Mouse (Mus musculus): ENCODE measurements at regions not wholly inside any gene's neighbourhood (a gene's known extent, or its start where the extent isn't known, plus 50 kb on each side); places are given as distances from the start of the nearest gene placed in this dataset.

GRCm38 (mm10) chr7:73158833-73159232 is 216.5 kb upstream of the Rgma start:
- H3K79me2 ChIP-seq (ENCODE audit: control insufficient read depth, insufficient read depth, low read length), result no peaks in the 10 kb centered on the region
- no peaks in the 10 kb centered on the region for H3K4me1 ChIP-seq (ENCODE audit: control insufficient read depth, insufficient read depth, low read length)
- H3K4me3 ChIP-seq (ENCODE audit: insufficient read depth, low read depth, low read length), result no peak overlapping the region
- H3K9ac ChIP-seq (ENCODE audit: low read depth, low read length), result no peak overlapping the region
- H3K27ac ChIP-seq (replicated peaks; ENCODE audit: insufficient read depth, low read depth, low read length), result no peak overlapping the region
- no peaks in the 10 kb centered on the region for H3K36me3 ChIP-seq (ENCODE audit: control insufficient read depth, insufficient read depth, low read length)
- no peaks in the 10 kb centered on the region for H3K27me3 ChIP-seq (ENCODE audit: control insufficient read depth, insufficient read depth, low read length)
- TF ChIP-seq CTCF (IDR thresholded peaks at IDR 0.05; ENCODE audit: low read depth, low read length), result no peak
- WGBS, result 89% methylated on average over 5 of the region's 5 CpGs
- DNase-seq (ENCODE audit: extremely low read depth, low read depth, low spot score), result no peak

- Histone ChIP-seq H3K79me2 (ENCODE audit: control insufficient read depth, insufficient read depth, low read length) (no peaks in the 10 kb centered on the region), H3K4me3 (ENCODE audit: insufficient read depth, low read depth, low read length) (no peak overlapping the region), H3K36me3 (ENCODE audit: control insufficient read depth, insufficient read depth, low read length) (no peaks in the 10 kb centered on the region), H3K27me3 (ENCODE audit: control insufficient read depth, insufficient read depth, low read length) (no peaks in the 10 kb centered on the region), H3K9ac (ENCODE audit: low read depth, low read length) (no peak overlapping the region), H3K4me1 (ENCODE audit: control insufficient read depth, insufficient read depth, low read length) (no peaks in the 10 kb centered on the region), H3K27ac (replicated peaks; ENCODE audit: insufficient read depth, low read depth, low read length) (no peak overlapping the region)
- WGBS, result 81% methylated on average over 8 of the region's 8 CpGs
- DNase-seq (ENCODE audit: extremely low read depth, low read depth, low spot score), result no peak
- TF ChIP-seq POLR2A (IDR thresholded peaks at IDR 0.05; ENCODE audit: extremely low read depth, insufficient read depth, low read length) (no peak), CTCF (IDR thresholded peaks at IDR 0.05; ENCODE audit: low read depth, low read length) (no peak)
Observed at GRCm38 (mm10) chr7:73160968-73161367, 214.3 kb upstream of the Rgma start.

GRCm38 (mm10) chr7:73163687-73164086 is 211.6 kb upstream of the Rgma start:
- no peaks in the 10 kb centered on the region for H3K79me2 ChIP-seq (ENCODE audit: control insufficient read depth, insufficient read depth, low read length)
- no peaks in the 10 kb centered on the region for H3K4me1 ChIP-seq (ENCODE audit: control insufficient read depth, insufficient read depth, low read length)
- TF ChIP-seq POLR2A (IDR thresholded peaks at IDR 0.05; ENCODE audit: extremely low read depth, insufficient read depth, low read length), result no peak
- no peak for TF ChIP-seq CTCF (IDR thresholded peaks at IDR 0.05; ENCODE audit: low read depth, low read length)
- no peak overlapping the region for H3K4me3 ChIP-seq (ENCODE audit: insufficient read depth, low read depth, low read length)
- DNase-seq (ENCODE audit: extremely low read depth, low read depth, low spot score), result no peak
- H3K27me3 ChIP-seq (ENCODE audit: control insufficient read depth, insufficient read depth, low read length), result no peaks in the 10 kb centered on the region
- H3K9ac ChIP-seq (ENCODE audit: low read depth, low read length), result no peak overlapping the region
- H3K27ac ChIP-seq (replicated peaks; ENCODE audit: insufficient read depth, low read depth, low read length), result no peak overlapping the region
- H3K36me3 ChIP-seq (ENCODE audit: control insufficient read depth, insufficient read depth, low read length), result no peaks in the 10 kb centered on the region
- WGBS, result 53% methylated on average over 5 of the region's 5 CpGs

GRCm38 (mm10) chr7:73165521-73165920 is 209.8 kb upstream of the Rgma start:
- 94% methylated on average over 8 of the region's 8 CpGs for WGBS

GRCm38 (mm10) chr7:73169416-73169815 is 205.9 kb upstream of the Rgma start:
- Histone ChIP-seq H3K27ac (replicated peaks; ENCODE audit: insufficient read depth, low read depth, low read length) (no peak overlapping the region), H3K4me1 (ENCODE audit: control insufficient read depth, insufficient read depth, low read length) (no peaks in the 10 kb centered on the region), H3K4me3 (ENCODE audit: insufficient read depth, low read depth, low read length) (no peak overlapping the region), H3K79me2 (ENCODE audit: control insufficient read depth, insufficient read depth, low read length) (no peaks in the 10 kb centered on the region), H3K36me3 (ENCODE audit: control insufficient read depth, insufficient read depth, low read length) (no peaks in the 10 kb centered on the region), H3K27me3 (ENCODE audit: control insufficient read depth, insufficient read depth, low read length) (no peaks in the 10 kb centered on the region), H3K9ac (ENCODE audit: low read depth, low read length) (no peak overlapping the region)
- TF ChIP-seq CTCF (IDR thresholded peaks at IDR 0.05; ENCODE audit: low read depth, low read length), result no peak
- TF ChIP-seq POLR2A (IDR thresholded peaks at IDR 0.05; ENCODE audit: extremely low read depth, insufficient read depth, low read length), result no peak
- DNase-seq (ENCODE audit: extremely low read depth, low read depth, low spot score), result no peak
- 75% methylated on average over 8 of the region's 8 CpGs for WGBS

More at GRCm38 (mm10) chr7:73165521-73165920, 209.8 kb upstream of the Rgma start:
- Histone ChIP-seq H3K4me1 (ENCODE audit: control insufficient read depth, insufficient read depth, low read length) (no peaks in the 10 kb centered on the region), H3K9ac (ENCODE audit: low read depth, low read length) (no peak overlapping the region), H3K27ac (replicated peaks; ENCODE audit: insufficient read depth, low read depth, low read length) (no peak overlapping the region), H3K36me3 (ENCODE audit: control insufficient read depth, insufficient read depth, low read length) (no peaks in the 10 kb centered on the region), H3K27me3 (ENCODE audit: control insufficient read depth, insufficient read depth, low read length) (no peaks in the 10 kb centered on the region), H3K4me3 (ENCODE audit: insufficient read depth, low read depth, low read length) (no peak overlapping the region), H3K79me2 (ENCODE audit: control insufficient read depth, insufficient read depth, low read length) (no peaks in the 10 kb centered on the region)
- no peak for DNase-seq (ENCODE audit: extremely low read depth, low read depth, low spot score)
- no peak for TF ChIP-seq CTCF (IDR thresholded peaks at IDR 0.05; ENCODE audit: low read depth, low read length)
- TF ChIP-seq POLR2A (IDR thresholded peaks at IDR 0.05; ENCODE audit: extremely low read depth, insufficient read depth, low read length), result no peak

GRCm38 (mm10) chr7:73172615-73173014 is 202.7 kb upstream of the Rgma start:
- whole genome bisulfite sequencing, result 79% methylated on average over 4 of the region's 4 CpGs
- Histone ChIP-seq H3K9ac (ENCODE audit: low read depth, low read length) (no peak overlapping the region), H3K4me3 (ENCODE audit: insufficient read depth, low read depth, low read length) (no peak overlapping the region), H3K27me3 (ENCODE audit: control insufficient read depth, insufficient read depth, low read length) (no peaks in the 10 kb centered on the region), H3K36me3 (ENCODE audit: control insufficient read depth, insufficient read depth, low read length) (no peaks in the 10 kb centered on the region), H3K79me2 (ENCODE audit: control insufficient read depth, insufficient read depth, low read length) (no peaks in the 10 kb centered on the region), H3K27ac (replicated peaks; ENCODE audit: insufficient read depth, low read depth, low read length) (no peak overlapping the region), H3K4me1 (ENCODE audit: control insufficient read depth, insufficient read depth, low read length) (no peaks in the 10 kb centered on the region)
- no peak for TF ChIP-seq POLR2A (IDR thresholded peaks at IDR 0.05; ENCODE audit: extremely low read depth, insufficient read depth, low read length)
- TF ChIP-seq CTCF (IDR thresholded peaks at IDR 0.05; ENCODE audit: low read depth, low read length), result no peak
- DNase-seq (ENCODE audit: extremely low read depth, low read depth, low spot score), result no peak
